Mouse (Mus musculus) intestine, embryonic 15.5 days (tissue): Measurements from ENCODE around the gene Vmp1. TPM values are rescaled to one million over a fixed set of nuclear protein-coding genes. Genes with fewer than 3 reads are reported as not detected.
A peak's percentile ranks its signal among the peaks of the same experiment; 100 is the strongest.

ENCODE experiments used
- ATAC-seq: fragments of 200-750 bp; cut with Nextera tagmentation; 2 replicates; pipeline ENCODE4 v1.8.0; 2017; ENCODE audit warnings: moderate TSS enrichment, moderate library complexity
- H3K27ac ChIP-seq: fragments of 300-500 bp; sonication (generic); 2 replicates; pipeline ENCODE4 v1.5.1; 2015; ENCODE audit warnings: mild to moderate bottlenecking, inconsistent platforms
- H3K27me3 ChIP-seq: fragments of 300-500 bp; sonication (generic); replicated peaks from 2 replicates; pipeline ENCODE4 v1.6.1; 2015; ENCODE audit warnings: inconsistent platforms
- H3K36me3 ChIP-seq: fragments of 300-500 bp; sonication (generic); 2 replicates; pipeline ENCODE4 v1.6.1; 2015; ENCODE audit warnings: inconsistent platforms
- H3K4me1 ChIP-seq: fragments of 300-500 bp; sonication (generic); replicated peaks from 2 replicates; pipeline ENCODE4 v1.6.1; 2015; ENCODE audit warnings: inconsistent platforms
- H3K4me2 ChIP-seq: fragments of 300-500 bp; sonication (generic); replicated peaks from 2 replicates; pipeline ENCODE4 v1.6.1; 2015; ENCODE audit warnings: mild to moderate bottlenecking, inconsistent platforms
- H3K4me3 ChIP-seq: fragments of 300-500 bp; sonication (generic); replicated peaks from 2 replicates; pipeline ENCODE4 v1.5.1; 2015; ENCODE audit warnings: inconsistent platforms
- H3K9ac ChIP-seq: fragments of 300-500 bp; sonication (generic); 2 replicates; pipeline ENCODE4 v1.6.1; 2015; ENCODE audit warnings: inconsistent platforms
- H3K9me3 ChIP-seq: fragments of 300-500 bp; sonication (generic); 2 replicates; pipeline ENCODE4 v1.6.1; 2016; ENCODE audit warnings: inconsistent platforms
- WGBS: fragments of 180-500 bp; shearing (Covaris S2); methylation state at CpG from one replicate; pipeline ENCODE4 v1.1.7; 2015; 5-methylcytosine and 5-hydroxymethylcytosine counted together
- polyA plus RNA-seq: library from polyadenylated mRNA; unstranded; fragments of >200 nt; fragmentation: Nextera tagmentation; extraction: Ambion mirVana; gene quantifications from 2 replicates; pipeline ENCODE4 v1.2.1, GENCODE M21; 2015

Gene Vmp1
- polyA plus RNA-seq, 1 experiment from 2014 or later = 168 TPM

DNA sequence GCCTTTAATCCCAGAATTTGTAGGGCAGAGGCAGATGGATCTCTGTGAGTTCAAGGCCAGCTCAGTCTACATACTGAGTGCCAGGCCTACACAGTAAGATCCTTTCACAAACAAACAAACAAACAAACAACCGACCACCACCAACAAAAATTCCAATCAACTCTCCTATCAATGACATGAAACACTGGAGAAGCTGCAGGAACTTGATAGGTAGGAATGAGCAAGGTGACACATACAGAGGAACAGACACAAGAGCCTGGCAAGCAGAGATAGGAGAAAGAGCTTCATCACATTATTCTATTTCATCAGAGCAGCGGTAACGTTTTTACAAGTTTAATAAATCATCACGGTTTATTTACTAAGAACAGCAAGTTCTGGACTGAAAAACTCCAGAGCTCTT lies 56.9 kb downstream of the Vmp1 start:
- no peaks in the 10 kb centered on the region for H3K4me1 ChIP-seq
- H3K4me2 ChIP-seq = no peak overlapping the region
- WGBS = 61% methylated on average over 4 of the region's 4 CpGs
- peaks cover 3% of the 10 kb centered on the region; the same call in 1 of the 2 replicates for H3K36me3 ChIP-seq
- no peaks in the 10 kb centered on the region for H3K27me3 ChIP-seq
- no peak overlapping the region for H3K27ac ChIP-seq
- ATAC-seq = no peak
- H3K4me3 ChIP-seq = no peak overlapping the region
- no peaks in the 10 kb centered on the region for H3K9me3 ChIP-seq
- H3K9ac ChIP-seq = no peak overlapping the region

DNA sequence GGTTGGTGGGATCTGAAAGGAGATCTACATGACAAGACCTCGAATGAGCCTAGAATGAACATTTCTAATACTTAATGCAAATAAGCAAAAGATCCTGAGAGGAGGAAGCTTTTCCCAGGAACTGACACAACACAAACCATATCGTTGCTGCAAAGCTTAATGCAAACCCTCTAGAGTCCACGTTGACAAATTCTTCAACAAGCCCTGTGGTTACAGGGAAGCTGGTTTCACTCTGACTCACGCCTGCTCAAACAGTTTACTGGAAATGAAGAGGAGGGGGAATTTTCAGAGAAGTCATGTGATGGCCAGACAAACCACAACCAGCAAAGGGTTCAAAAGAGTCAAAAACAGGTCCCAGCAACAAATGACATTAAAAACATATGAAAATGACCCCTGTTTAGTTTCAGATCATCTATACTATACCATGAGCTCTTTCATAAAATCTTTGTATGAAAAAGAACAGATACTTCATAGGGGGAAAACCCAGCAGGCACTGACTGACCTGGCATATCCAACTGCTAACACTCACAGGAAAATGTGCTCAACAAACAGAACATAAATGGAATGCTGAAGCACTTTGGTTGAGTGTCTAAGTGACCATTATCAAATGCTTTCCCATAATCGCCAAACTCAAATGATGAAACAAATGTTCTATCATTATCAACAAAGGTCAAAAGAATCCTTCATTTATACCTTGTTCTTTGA lies 59.2 kb downstream of the Vmp1 start:
- H3K9me3 ChIP-seq = no peaks in the 10 kb centered on the region
- no peak overlapping the region for H3K9ac ChIP-seq
- ATAC-seq = no peak
- H3K27me3 ChIP-seq = no peaks in the 10 kb centered on the region
- no peak overlapping the region for H3K27ac ChIP-seq
- H3K4me2 ChIP-seq = no peak overlapping the region
- no peak overlapping the region for H3K4me3 ChIP-seq
- WGBS = 47% methylated on average over 5 of the region's 5 CpGs
- H3K4me1 ChIP-seq = no peaks in the 10 kb centered on the region
- H3K36me3 ChIP-seq = no peaks in the 10 kb centered on the region

DNA sequence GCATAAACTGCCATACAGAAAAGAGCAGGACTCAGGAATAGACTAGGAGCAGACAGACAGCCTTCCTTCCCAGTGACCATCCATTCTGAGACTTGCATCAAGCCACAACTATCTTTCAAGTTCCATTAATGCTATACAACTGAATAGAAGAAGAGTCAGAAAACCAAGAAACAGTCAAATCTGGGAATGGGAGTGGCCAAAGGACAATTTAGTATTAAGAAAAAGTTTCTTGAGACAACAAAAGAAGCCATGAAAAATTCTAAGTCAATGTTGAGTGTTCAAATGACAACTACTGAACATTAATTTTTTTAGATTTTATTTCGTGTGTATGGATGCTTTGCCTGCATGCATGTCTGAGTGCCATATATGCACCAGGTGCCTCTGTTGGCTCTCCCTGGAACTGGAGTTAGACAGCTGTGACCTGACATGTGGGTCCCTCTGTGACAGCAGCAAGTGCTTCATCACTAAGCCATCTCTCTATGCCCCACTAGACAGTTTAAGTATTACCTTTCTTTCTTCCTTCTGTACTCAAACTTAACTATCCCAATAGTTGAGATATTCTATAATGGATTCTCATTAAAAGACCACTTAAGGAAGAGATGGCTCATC lies 60.1 kb downstream of the Vmp1 start:
- Histone ChIP-seq H3K27me3 (no peaks in the 10 kb centered on the region), H3K4me1 (no peaks in the 10 kb centered on the region; the same call in 1 of the 2 replicates), H3K9me3 (no peaks in the 10 kb centered on the region), H3K4me2 (no peak overlapping the region), H3K4me3 (no peak overlapping the region), H3K9ac (no peak overlapping the region), H3K36me3 (no peaks in the 10 kb centered on the region), H3K27ac (no peak overlapping the region)
- ATAC-seq = no peak
- WGBS = 90% methylated on average over 1 of the region's 1 CpGs

DNA sequence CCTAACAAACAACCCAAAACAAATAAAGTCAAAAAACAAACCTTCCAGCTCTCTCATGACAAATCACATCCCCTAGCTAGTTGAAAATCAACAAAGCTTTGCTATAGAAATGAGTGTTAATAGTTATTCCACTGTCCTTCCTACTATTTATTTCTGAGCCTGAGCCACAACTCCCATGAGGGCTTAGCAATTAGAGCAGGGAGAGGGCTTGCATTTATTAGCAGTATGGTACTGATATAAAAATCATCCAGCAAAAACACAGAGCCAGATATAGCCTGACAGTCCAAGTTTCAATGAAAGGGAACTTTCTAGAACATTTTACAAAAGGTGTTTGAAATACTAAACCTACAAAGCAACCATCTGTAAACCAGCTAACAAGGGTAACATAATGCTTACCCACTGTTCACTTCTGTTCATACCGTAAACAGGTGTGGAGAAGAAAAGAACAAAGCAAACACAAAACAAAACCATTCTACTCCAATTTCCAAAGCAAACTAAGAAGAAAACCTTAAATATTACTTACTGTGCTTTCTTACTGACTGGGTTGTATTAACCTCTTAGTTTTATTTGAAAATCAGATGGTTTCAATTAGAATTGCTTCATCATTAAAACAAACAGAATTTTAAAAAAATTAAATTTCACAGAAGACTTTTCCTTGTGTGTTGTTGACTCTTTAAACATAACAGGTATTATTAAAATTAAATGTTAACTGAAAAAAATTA lies 61.3 kb downstream of the Vmp1 start:
- no peak overlapping the region for H3K4me3 ChIP-seq
- no peaks in the 10 kb centered on the region for H3K9me3 ChIP-seq
- H3K4me2 ChIP-seq = no peak overlapping the region
- 95% methylated on average over 1 of the region's 1 CpGs for WGBS
- H3K27ac ChIP-seq = no peak overlapping the region
- no peak for ATAC-seq
- H3K4me1 ChIP-seq = no peaks in the 10 kb centered on the region; the same call in 1 of the 2 replicates
- H3K9ac ChIP-seq = no peak overlapping the region
- H3K36me3 ChIP-seq = no peaks in the 10 kb centered on the region
- H3K27me3 ChIP-seq = no peaks in the 10 kb centered on the region

DNA sequence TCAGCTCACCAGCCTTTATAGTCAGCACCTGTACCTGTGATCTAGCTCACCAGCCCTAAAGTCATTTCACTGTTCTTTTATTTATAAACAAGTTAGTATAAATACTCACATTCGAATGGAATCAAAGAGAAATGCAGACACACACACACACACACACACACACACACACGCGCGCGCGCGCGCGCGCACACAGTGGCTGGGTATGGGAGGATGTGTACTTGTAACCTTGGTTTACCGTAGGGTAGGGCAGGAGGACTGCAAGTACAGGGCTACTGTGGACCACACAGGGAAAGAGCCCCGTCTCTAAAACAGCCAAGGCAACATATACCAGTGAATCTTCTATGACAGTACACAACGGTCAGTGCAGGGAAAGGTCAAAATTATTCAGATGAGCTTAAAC lies 62.5 kb downstream of the Vmp1 start:
- Histone ChIP-seq H3K9ac (no peak overlapping the region), H3K9me3 (no peaks in the 10 kb centered on the region), H3K27ac (no peak overlapping the region), H3K36me3 (no peaks in the 10 kb centered on the region), H3K4me1 (no peaks in the 10 kb centered on the region; the same call in 1 of the 2 replicates), H3K4me2 (no peak overlapping the region), H3K27me3 (no peaks in the 10 kb centered on the region), H3K4me3 (no peak overlapping the region)
- no peak for ATAC-seq
- WGBS = 91% methylated on average over 13 of the region's 13 CpGs

DNA sequence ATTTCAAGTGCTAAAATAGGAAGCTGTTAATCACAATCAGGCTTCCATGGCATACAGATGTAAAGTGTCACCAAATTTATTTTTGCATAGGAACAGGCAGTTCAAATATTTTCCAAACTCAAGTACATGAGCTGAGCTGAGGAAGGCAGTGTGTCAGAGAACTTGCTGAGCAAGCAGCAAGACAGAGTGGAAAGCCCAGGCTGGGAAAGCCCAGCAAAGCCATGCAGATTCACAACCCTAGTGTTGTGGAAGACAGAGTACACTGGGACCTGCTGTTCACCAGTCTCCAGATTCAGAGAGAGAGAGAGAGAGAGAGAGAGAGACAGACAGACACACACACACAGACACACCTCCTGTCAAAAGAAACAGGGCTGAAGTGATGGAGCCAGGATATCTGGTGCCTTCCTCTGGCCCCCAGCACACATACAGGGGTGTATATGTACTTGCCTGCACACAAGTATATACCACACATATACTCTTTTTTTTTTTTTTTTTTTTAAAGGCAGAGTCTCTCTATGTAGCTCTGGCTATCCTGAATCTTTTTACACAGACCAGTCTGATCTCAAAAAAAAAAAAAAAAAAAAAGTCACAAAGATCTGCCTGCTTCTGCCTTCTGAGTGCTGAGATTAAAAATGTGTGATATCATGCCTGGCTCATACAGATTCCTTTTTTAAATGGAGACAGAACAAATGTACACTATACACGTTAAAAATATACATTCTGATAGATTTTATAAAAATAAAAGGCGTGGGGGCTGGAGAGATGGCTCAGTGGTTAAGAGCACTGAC lies 64.9 kb downstream of the Vmp1 start:
- H3K27me3 ChIP-seq = no peaks in the 10 kb centered on the region
- H3K4me3 ChIP-seq = no peak overlapping the region
- no peaks in the 10 kb centered on the region; the same call in 1 of the 2 replicates for H3K4me1 ChIP-seq
- no peaks in the 10 kb centered on the region for H3K36me3 ChIP-seq
- no peak overlapping the region for H3K27ac ChIP-seq
- no peaks in the 10 kb centered on the region for H3K9me3 ChIP-seq
- ATAC-seq = no peak
- WGBS = 81% methylated on average over 2 of the region's 2 CpGs
- no peak overlapping the region for H3K9ac ChIP-seq
- no peak overlapping the region for H3K4me2 ChIP-seq

DNA sequence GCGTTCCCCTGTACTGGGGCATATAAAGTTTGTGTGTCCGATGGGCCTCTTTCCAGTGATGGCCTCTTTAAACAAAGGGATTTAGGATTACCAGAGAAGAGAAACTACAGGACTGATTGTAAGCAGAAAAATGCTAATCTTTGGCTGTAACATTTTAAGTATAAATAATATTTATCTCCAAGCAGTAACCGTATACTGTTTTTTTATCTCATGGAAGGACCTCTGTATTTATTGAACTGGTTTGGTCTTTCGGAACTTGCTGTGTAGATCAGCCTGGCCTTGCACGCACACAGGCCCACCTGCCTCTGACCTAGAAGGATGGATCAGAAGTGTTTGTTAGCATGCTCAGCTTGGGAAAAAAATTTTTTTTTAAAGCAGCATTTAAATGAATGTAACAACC lies 69.0 kb downstream of the Vmp1 start:
- Histone ChIP-seq H3K27me3 (no peaks in the 10 kb centered on the region), H3K4me1 (no peaks in the 10 kb centered on the region; the same call in 1 of the 2 replicates), H3K9me3 (no peaks in the 10 kb centered on the region), H3K4me3 (no peak overlapping the region), H3K4me2 (no peak overlapping the region), H3K36me3 (0 out of 2 replicates have a peak, but pooled peaks cover 3% of the 10 kb centered on the region), H3K27ac (no peak overlapping the region), H3K9ac (no peak overlapping the region)
- 68% methylated on average over 5 of the region's 5 CpGs for WGBS
- no peak for ATAC-seq

DNA sequence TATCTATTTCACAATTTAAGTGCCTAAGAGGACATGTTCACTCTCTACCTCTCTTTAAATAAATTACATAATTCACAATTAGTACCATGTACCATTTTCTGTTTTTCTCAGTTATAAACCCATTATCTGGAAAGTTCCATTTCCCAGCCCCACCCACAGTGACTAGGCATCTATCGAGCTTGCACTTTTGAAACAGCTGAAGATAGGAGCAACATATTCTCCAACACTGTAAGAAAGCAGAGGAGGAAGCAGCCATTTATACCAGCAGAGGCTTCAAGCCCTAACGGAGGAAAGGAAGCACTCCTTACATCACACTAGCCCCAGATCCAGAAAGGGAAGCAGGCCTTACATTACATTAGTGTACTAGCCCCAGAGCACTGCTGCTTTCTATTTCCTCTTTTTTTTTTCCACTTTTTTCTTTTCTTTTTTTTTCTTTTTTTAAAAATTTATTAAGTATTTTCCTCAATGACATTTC lies 69.5 kb downstream of the Vmp1 start:
- Histone ChIP-seq H3K9ac (no peak overlapping the region), H3K27me3 (no peaks in the 10 kb centered on the region), H3K27ac (0 out of 2 replicates have a peak overlapping the region, but pooled peaks have one; percentile 18), H3K4me2 (no peak overlapping the region), H3K9me3 (no peaks in the 10 kb centered on the region), H3K4me3 (no peak overlapping the region), H3K4me1 (no peaks in the 10 kb centered on the region; the same call in 1 of the 2 replicates), H3K36me3 (0 out of 2 replicates have a peak, but pooled peaks cover 3% of the 10 kb centered on the region)
- ATAC-seq = no peak
- WGBS = 51% methylated on average over 2 of the region's 2 CpGs

DNA sequence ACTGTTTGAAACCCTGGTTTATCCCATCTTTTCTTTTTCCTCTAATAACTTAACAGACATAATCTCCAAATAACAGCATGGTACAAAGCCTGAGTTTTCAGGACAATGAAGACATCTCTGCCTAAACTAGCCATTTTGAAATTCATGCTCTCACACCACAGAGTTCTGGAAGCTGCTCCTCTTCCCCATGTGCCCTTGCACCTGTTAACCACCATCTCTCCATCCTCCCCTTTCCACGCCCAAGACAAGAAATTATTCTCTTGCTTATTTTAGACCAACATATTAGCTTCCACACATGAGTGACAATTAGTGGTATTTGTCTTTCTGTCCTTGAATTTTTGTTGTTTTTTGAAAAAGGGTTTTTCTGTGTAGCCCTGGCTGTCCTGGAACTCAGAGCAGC lies 71.6 kb downstream of the Vmp1 start:
- Histone ChIP-seq H3K27me3 (no peaks in the 10 kb centered on the region), H3K9ac (no peak overlapping the region), H3K36me3 (0 out of 2 replicates have a peak, but pooled peaks cover 3% of the 10 kb centered on the region), H3K9me3 (no peaks in the 10 kb centered on the region), H3K4me1 (no peaks in the 10 kb centered on the region), H3K27ac (no peak overlapping the region), H3K4me2 (no peak overlapping the region), H3K4me3 (no peak overlapping the region)
- ATAC-seq = no peak
- WGBS = 98% methylated on average over 1 of the region's 1 CpGs

DNA sequence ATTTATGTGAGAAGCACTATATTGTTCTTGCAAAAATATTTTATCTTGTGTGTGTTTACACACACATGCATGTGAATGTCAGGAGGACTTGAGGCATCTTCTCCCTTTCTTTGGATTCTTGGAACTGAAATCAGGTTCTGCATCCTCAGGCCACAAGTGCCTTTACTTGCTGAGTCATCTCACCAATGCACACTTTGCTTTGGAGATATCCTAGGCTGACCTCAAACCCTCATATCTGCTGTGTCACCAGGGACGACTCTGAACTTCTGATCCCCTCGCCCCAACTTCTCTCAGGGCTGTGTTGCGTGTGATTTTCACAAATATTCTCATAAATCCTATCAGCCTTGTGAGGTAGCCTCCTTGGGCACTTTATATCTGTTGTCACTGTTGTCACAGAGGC lies 73.4 kb downstream of the Vmp1 start:
- H3K36me3 ChIP-seq = 0 out of 2 replicates have a peak, but pooled peaks cover 3% of the 10 kb centered on the region
- no peak overlapping the region for H3K4me3 ChIP-seq
- no peak overlapping the region for H3K4me2 ChIP-seq
- no peaks in the 10 kb centered on the region for H3K27me3 ChIP-seq
- H3K9me3 ChIP-seq = no peaks in the 10 kb centered on the region
- H3K9ac ChIP-seq = no peak overlapping the region
- WGBS = 79% methylated on average over 3 of the region's 3 CpGs
- H3K27ac ChIP-seq = no peak overlapping the region
- ATAC-seq = no peak
- H3K4me1 ChIP-seq = no peaks in the 10 kb centered on the region

DNA sequence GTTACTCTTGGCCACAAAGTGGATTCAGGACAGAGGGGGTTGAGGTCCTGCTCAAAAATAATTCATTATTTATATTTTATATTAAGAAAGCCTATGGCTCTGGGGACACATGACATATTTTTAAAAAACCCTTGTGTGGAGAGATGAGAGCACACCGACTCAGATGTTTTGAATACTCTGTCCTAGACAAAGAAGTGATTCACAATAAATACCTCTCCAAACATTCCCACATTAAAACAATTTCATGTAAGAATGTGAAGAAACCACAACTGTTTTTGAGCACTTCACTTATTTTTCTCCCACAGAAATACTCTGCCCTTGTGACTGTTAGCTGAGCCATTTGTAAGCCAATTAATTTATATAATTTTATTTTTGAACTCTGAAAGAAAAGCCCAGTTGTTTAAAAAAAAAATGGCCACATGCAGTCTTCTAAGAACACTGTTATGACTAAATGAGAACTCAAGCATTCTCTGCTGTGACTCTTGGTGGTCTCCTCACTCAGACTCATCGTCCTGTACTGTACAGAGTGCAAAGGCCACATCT lies 75.8 kb downstream of the Vmp1 start:
- H3K27ac ChIP-seq = no peak overlapping the region
- whole genome bisulfite sequencing = 72% methylated on average over 2 of the region's 2 CpGs
- H3K4me1 ChIP-seq = 0 out of 2 replicates have a peak, but pooled peaks cover 5% of the 10 kb centered on the region
- no peak overlapping the region for H3K4me3 ChIP-seq
- no peak for ATAC-seq
- no peaks in the 10 kb centered on the region for H3K9me3 ChIP-seq
- H3K4me2 ChIP-seq = no peak overlapping the region
- H3K27me3 ChIP-seq = no peaks in the 10 kb centered on the region
- no peak overlapping the region for H3K9ac ChIP-seq
- H3K36me3 ChIP-seq = 0 out of 2 replicates have a peak, but pooled peaks cover 3% of the 10 kb centered on the region
